Mouse (Mus musculus) heart, postnatal 10 days (tissue): ENCODE results near the gene Prima1. TPM values are rescaled to one million over a fixed set of nuclear protein-coding genes. Genes with fewer than 3 reads are reported as not detected.

Experiments used
- DNase-seq, 2 experiments: peaks; one replicate each; pipeline ENCODE4 v3.0.0; 2021
- intact Hi-C: fragments of 180-260 bp; cut with DNase I; formaldehyde crosslinking; loops from one replicate; pipeline ENCODE4 v1.15.1; 2025
- total RNA-seq, 2 experiments: library from RNA; stranded (reverse); gene quantifications; 2 replicates each; pipeline ENCODE4 v1.2.3; 2021

The Prima1 gene
- total RNA-seq, 2 experiments from 2014 or later: 0.30 to 0.38 TPM

DNA sequence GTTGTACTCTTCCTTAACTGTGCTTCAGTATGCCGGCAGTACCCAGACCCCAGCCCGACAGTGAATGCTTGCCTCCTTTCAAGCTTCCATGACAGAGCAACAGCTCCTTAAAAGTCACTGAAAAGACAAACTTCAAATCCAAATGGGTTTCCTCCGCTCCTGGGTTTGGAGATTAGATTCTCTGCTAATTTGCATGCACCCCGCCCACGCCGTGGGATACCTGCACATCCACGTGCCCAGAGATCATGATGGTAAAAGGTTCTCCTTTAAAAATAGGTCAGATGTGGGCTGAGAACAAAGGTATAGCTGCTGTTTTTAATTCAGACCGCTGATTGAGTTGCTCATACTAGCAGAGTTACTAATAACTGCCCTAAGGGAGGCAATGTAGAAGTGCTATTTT is 82.9 kb downstream of the Prima1 start:
- DNase-seq: no peak
- intact Hi-C loops: no loop called here

DNA sequence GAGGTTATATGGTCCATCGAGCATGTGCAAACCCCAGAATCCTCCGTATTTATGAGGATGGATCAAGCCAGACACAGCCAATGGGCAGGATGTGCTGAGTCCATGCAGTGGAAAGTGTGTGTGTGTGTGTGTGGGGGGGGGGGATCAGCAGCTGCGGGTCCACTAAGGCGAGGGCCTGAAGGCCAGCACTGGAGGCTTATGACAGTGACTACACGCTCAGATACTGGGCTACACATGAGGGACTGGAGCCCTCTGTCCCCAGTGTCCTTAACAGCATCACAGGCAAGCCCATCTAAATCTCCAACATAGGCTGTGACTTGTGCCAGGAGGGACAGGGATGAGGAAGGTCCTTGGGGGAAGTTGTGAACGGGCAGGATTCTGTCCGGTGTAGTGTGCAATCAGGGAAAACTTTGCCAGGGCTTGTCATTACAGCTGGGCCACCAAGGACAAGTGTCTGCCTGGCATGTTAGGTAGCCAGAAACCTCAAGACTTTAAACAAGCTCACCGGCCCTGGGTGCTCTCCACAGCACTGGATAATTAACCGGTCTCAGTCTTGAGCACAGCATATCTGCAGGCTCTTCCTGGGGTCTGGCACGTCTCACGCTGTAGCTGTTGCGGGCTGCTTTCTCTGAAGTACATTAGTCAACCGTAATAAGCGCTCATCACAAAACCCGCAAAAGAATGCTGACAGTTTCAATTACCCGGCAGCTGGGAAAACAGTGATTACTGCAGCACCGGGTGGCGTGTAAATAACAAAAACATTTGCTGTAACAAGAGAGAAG is 84.6 kb downstream of the Prima1 start:
- intact Hi-C loops: no loop called here
- DNase-seq: no peak

DNA sequence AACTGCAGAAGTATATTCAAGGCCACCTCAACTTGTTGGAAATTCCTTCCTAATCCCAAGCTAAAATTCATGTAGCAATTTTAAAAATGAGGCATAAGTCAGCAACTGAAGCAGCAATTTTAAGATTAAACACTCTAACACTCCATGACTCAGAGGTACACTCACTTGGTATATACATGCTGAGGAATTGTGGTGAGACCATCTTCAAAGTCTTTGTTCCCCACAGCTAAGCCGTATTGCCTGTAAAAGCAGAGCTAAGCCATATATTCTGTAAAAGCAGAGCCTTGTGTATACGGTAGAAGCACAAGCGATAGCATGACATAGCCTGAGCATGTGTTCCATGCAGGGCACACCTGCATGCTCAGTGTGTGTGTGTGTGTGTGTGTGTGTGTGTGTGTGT is 86.5 kb downstream of the Prima1 start:
- intact Hi-C loops: no loop called here
- no peak for DNase-seq

DNA sequence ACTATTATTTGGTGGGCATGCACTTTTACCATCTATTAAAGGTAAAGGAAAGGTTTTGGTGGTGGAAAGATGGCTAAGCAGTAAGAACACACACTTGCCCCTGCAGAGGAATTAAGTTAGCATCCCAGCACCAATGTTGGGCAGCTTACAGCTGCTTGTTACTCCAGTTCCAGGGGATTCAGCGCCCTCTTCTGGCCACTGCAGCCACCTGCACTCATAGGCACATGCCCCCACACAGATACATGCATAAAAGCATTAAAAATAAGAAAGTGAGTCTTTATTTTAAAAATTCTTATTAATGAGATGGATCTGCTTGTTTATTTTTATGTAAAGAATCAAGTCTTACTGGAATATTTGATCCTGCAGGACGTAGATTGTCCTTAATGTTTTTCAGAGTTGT is 87.0 kb downstream of the Prima1 start:
- intact Hi-C loops: no loop called here
- DNase-seq: no peak

DNA sequence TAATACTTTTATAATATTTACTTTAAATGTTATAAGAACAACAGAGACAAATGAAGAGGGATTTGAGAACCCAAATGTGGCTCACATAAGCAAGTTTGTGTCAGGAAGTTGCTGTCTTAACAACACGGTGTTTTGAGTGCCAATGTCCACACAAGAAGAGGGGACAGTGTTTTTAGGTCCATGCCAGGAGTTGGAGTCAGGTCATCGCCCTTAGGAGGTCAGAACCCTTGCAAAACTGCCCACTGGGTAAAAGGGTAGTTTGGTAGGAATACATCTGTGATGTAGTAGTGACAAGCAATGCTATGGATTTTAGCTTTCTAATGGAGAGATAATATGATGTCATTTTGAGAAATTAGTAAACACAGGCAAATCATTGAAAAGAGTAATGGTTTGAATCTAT is 91.7 kb downstream of the Prima1 start:
- DNase-seq: no peak
- intact Hi-C loops: no loop called here

Other genes starting within 250 kb of the Prima1 start
- not detected for gene Fam181a, start 68.8 kb upstream of the Prima1 start, total RNA-seq
- gene Asb2, start 113.9 kb upstream of the Prima1 start, total RNA-seq: 100 to 1,000 TPM; 406 to 430 TPM
- 1 to 10 TPM; 2.7 to 3.4 TPM for gene Otub2, start 146.5 kb upstream of the Prima1 start, total RNA-seq
- 1 to 10 TPM in 1 of 2 experiments, under 1 TPM in 1; 0.97 to 1.8 TPM for gene 9330161L09Rik, start 165.7 kb upstream of the Prima1 start, total RNA-seq
- gene Ddx24, start 183.7 kb upstream of the Prima1 start, total RNA-seq: 10 to 100 TPM; 82.2 to 94.5 TPM
- 100 to 1,000 TPM in 1 of 2 experiments, 10 to 100 TPM in 1; 75.4 to 153 TPM for gene Ifi27, start 192.1 kb upstream of the Prima1 start, total RNA-seq
- 10 to 100 TPM in 1 of 2 experiments, 1 to 10 TPM in 1; 5.7 to 11.5 TPM for gene Ifi27l2a, start 201.5 kb upstream of the Prima1 start, total RNA-seq
- gene Ifi27l2b, start 215.1 kb upstream of the Prima1 start, total RNA-seq: not detected